Mouse (Mus musculus) fibroblast of lung, adult 2 months (primary cell): ENCODE results near the gene Tmprss11c.
"Not testable (repeated sequence)": the region's sequence is repeated elsewhere in the genome, so short reads cannot be mapped to it uniquely, and the experiment has no call there.

Source experiments
- DNase-seq: peaks from one replicate; pipeline ENCODE4 v3.0.0-alpha.2; 2011; ENCODE audit warnings: low read depth

Gene Tmprss11c

DNA sequence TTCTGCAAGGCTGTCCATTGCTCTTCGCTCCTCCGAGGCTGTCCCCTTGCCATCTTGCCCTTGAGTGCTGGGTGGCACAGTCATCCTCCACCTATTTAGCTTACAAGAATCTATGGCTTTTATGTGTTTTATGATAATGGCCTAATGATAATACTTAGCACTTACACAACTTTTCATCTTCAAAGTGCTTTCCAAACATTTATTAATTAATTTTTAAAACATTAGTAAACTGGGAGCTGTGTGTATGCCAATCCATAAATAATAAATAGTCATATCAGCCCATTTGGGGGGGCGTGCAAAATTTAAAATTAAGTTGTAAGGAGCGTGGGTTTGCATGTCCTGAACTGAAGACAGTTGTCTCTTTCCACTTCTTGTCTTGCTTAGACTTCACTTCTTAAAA is at the start of gene Tmprss11c:
Tmprss11c (minus strand) TSS at position 101 of the 400 bp plus-strand sequence.
- no peak for DNase-seq

DNA sequence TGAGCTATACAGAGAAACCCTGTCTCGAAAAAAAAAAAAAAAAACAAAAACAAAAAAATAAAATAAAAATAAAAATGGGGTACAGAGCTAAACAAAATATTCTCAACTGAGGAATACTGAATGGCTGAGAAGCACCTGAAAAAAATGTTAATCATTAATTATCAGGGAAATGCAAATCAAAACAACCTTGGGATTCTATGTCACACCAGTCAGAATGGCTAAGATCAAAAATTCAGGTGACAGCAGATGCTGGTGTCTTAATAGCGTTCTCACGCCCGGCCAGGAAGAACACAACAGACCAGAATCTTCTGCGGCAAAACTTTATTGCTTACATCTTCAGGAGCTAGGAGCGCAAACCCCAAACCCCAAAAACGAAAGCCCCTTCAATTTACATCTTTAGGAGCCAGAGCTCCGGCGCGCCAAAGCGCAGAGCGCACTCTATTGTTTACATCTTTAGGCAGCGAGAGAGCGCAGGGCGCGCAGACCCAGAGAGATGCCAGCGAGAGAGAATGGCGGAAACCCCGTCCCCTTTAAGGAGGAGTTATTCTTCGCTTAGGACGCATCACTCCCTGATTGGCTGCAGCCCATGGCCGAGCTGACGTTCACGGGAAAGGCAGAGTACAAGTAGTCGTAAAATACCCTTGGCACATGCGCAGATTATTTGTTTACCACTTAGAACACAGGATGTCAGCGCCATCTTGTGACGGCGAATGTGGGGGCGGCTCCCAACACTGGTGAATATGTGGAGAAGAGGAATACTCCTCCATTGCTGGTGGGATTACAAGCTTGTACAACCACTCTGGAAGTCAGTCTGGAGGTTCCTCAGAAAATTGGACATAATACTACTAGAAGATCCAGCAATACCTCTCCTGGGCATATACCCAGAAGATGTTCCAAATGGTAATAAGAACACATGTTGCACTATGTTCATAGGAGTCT is 29.2 kb upstream of the Tmprss11c start:
- not testable (repeated sequence) for DNase-seq

DNA sequence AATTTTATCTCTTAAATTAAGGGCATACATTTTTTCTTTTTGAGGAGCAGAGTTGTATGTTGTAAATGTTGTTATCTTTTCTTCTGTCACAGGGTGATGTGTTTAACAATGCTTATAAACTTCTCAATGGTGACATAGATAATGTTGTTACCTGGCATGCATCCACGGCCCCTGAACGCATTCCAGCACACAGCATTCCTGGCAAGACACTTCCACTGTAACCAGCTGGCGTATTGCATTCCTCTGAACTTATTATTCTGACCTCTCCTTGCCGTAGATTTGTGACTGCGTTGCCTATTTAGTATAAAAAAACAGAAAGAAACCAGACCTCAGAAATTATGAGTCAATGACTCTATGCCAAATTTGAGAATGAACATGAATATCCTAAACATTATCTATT is 17.0 kb upstream of the Tmprss11c start:
- DNase-seq: no peak

DNA sequence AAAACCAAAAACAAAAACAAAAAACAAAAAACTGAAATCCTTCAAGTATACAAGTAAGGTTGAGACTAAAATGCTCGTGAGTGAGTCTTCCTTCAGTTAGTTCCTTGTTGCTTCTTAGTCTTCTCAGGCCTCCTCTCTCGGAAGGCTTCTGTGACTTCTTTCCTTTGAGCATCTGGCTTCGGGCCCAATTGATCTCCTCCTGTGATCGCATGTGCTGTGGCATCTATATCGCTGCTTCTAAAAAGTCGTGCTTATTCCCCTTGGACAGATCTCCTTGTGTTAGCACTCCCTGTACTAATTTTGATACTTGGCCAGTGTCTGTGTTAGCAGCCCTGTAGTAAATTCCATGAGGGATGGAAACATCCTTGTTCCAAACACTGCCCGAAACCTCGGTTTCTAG is 14.8 kb upstream of the Tmprss11c start:
- DNase-seq: no peak

DNA sequence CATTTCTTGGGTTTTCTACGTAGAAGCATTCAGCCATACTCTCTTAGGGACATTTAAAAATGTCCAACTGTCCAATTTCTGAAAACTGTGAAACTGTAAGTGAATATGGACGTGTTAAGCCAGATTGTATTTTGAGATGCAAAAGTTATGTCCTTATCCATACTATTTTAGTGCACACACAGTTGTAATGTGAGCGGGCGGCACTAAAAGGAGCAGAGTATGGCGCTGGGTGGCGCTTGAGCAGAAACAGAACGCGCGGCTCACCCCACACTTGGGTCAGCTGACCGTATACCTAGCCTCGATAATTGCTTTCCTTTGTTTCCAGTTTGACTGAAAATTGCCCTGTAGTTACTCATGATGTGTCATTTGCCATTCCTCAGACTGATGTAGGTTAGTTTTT is 42.5 kb downstream of the Tmprss11c start:
- DNase-seq: no peak

DNA sequence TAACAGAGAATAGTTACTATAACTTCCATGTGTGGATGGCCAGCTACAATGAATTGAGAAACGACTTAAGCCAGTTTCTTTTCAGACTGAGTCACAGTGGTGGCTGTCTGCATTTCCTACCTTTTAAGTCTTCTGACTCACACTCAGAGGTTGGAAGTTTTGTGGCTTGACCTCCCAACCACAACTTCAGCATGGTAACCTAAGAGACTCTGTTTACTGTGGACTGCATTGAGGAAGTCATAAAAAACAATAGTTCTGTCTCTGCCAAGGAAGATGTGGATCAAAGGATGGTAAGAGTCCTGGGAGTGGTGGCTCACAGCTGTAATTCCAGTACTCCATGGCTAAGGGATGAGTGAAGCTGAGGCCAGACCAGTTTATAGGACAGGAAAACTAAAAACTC is 44.2 kb downstream of the Tmprss11c start:
- DNase-seq: peak; percentile 64

DNA sequence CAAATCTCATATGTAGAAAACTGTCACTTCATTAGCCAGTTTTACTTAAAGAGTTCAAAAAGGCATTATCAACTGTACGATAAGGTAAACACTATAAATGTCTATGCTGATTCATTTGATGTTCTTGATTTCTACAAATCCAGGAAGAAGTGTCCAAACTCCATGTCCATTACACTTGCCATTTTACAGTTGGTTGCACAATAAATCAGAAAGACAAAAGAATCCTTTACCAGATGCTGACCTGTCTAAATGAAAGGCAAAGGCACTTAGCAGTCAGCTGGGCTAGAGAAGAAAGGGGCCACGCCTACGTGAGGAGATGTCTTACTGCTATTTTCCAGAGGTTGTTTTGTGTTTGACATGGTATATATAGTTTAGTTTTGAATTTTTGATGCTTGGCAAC is 44.8 kb downstream of the Tmprss11c start:
- DNase-seq: no peak

DNA sequence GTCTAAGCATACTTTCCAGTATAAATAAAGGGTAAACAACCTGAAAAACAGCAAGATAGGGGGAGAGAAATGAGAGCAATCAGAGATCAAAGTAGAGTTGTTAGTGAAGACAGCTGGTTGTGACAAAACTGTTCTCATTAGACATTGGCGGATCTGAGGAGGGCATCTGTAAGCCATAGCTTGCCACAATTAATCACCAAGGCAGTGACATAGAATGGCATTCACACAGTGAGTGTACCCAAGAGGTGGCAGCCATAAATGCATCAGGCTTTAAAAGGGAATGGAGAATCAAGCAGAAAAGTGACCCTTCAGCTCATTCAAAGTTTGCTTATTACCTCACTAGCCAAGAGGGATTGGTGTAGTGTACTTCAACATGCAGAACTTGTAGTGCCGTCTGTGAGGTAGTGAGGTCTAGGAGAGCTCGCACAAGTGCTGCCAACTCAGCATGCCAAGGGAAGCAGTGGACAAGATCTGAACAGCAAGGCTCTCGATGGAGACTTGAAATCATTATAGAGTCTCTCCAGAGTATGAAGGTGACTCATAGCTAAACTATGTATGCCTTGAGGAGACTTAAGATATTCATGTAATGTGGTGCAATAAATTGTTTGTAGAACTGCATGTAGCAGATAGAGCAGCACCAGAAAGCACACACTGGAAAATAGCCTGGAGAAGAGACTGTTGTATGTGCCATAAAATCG is 61.8 kb downstream of the Tmprss11c start:
- DNase-seq: no peak

DNA sequence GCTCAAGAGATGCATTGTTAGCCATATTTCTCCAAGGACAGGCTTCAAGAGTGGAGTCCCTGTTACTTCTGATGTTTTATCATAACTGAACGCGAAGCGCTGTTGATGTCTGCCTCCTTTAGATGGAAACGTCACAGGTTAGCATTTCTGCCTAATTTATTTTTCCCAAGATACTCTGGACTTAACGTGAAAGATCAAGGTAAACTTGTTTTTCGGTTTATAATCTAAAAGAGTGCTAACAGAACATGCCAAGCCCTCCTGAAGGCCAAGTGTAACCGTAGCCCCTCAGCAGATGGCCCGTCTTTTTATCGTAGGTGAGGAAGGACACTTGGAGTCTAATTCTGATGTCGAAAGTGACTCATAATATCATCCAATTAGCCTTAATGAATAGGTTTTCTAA is 91.3 kb downstream of the Tmprss11c start, which contains the start of gene Gnrhr:
Gnrhr (minus strand) TSS at position 101 of the 400 bp plus-strand sequence.
- no peak for DNase-seq

DNA sequence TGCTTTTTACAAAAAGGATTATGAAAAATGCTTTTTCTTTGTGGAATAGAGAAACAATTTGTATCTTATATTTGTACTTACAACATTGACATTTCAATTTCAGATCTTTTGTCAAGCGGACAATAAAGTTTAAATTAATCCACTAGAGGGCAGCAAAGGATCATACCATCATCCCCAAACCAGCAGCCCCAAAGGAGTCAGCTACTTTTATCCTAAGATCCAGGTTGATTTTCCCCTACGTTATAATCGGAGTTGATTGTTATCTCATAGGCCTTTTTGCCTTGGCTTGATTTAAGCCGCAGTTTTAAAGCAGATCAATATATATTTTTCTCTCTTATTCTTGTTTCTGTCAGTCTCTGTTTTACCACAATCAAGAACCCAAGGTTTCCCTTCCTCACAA is 97.8 kb downstream of the Tmprss11c start:
- peak; percentile 33 for DNase-seq

DNA sequence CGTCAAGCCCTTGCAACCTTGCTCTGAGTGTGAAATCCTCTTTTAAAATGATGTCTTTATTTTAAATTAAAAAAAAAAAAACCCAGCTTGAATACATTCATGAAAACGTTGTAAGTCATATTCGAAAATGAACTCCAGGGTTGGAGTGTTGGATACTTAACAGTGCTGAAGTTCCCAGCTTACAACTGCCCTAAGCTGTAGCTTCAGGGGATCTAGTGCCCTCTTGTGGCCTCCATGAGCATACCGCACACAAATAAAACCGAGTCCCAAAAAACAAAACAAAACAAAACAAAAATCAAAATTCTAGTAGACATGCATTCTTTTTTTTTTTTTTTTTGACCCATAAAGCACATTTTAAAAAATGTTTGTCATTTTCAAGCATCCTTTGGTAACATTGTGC is 98.3 kb downstream of the Tmprss11c start:
- DNase-seq: peak; percentile 10

DNA sequence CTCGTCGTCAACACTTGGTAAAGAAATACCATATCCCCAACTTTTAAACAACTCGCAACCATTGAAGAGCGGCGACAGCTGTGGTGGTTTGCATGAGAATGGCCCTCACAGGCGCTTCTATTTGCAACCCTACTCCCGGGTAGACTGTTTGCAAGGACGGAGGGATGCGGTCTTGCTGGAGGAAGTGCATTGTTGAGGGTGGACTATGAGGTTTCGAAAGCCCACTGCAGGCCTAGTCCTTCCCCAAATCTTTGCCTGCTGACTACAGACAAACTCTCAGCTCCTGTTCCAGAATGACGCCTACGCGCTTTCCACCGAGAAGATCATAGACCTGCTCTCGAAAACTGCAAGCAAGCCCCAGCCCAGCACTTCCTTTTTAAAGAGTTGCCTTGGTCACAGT is 98.8 kb downstream of the Tmprss11c start:
- DNase-seq: no peak

DNA sequence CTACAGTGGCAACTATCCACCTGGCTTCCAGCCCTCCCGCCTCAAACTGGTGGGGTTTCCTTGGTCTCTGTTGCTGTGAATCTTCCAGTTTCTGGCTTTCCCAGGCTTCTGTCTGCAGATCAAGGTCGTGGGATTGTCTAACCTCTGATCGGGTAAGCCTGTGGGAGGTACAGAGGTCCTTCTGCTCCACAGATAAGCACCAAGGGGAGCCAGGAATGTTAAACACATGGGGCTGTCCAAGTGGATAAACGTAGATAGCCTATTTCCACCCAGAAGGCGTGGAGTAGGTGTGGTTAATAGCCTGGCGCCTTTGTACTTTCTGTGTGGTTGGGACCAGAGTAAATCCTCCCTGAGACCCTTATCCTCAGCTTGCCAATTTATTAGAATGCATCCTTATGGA is 101.7 kb downstream of the Tmprss11c start:
- no peak for DNase-seq
